Mouse (Mus musculus) heart, adult 2 months (tissue): ENCODE results near the gene Hivep2.

Experiments used
- CTCF ChIP-seq: fragments of 200-600 bp; IDR thresholded peaks from 2 replicates; pipeline ENCODE4 v1.8.1; 2022; ENCODE audit warnings: antibody characterized with exemption, mild to moderate bottlenecking, moderate library complexity
- POLR2A ChIP-seq: fragments of 200-500 bp; IDR thresholded peaks from 2 replicates; pipeline ENCODE4 v1.6.1; 2011; ENCODE audit warnings: mild to moderate bottlenecking, low read depth, low read length, control low read depth; ENCODE audit not compliant: insufficient read depth

DNA sequence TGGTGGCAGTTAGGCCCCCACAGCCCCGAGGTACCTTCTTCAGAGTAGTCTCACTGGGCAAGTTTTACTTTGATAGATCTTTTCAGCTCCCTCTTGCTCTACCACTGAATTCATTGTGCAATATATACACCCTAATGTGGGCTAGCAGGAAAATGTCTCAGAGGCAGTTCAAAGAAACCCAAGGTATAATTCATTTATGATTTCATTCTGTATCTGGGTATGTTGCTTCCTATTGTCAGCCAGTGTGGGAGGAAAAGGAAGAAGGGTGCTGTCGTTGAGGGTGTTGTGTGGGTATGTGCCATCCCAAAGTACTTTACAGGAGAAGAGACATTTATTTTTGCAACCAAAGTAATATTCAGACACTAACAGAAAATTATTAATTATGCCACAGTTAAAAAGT lies 92.9 kb downstream of the Hivep2 start:
- TF ChIP-seq POLR2A (no peak), CTCF (no peak)
